Mouse (Mus musculus) E14TG2a.4 (cell line): Measurements from ENCODE around the gene Myo3b.

Experiments
- CTCF ChIP-seq: conservative IDR thresholded peaks from 2 replicates; pipeline ENCODE4 v1.5.1; 2014; ENCODE audit warnings: low read length
- NANOG ChIP-seq: IDR thresholded peaks from 2 replicates; pipeline ENCODE4 v1.6.1; 2014; ENCODE audit warnings: borderline replicate concordance, low read length, mixed read lengths
- POU5F1 ChIP-seq: IDR thresholded peaks from 2 replicates; pipeline ENCODE4 v1.6.1; 2014; ENCODE audit warnings: low read length, borderline replicate concordance

- TF ChIP-seq NANOG (no peak), CTCF (no peak), POU5F1 (no peak)
Observed at GRCm38 (mm10) chr2:70182150-70182670, 143.3 kb downstream of the Myo3b start.
